9 mouse cellular contexts compared by ENCODE assay signal in genomic region chr6:116198173-116198572, GRCm38 (mm10). TPM values are rescaled to one million over a fixed set of nuclear protein-coding genes. Genes with fewer than 3 reads are reported as not detected.
DNase-seq lines count a peak whose midpoint lies in the region; ATAC-seq and TF ChIP-seq lines count a peak whose summit lies in the region.
"Had no signal": no experiment of that assay in that cellular context is flagged by ENCODE, and none has a peak within 500 bp of the region (broad histone marks: within the 10 kb centered on the region; RNA-seq: fewer than 3 reads in every experiment).

No protein-coding gene starts in this region.

- in situ Hi-C loops in Patski (cut with MboI; ENCODE audit: low pct_unique_long_range_greater_than_20kb), result no loop called here

- no peaks in the 10 kb centered on the region for H3K36me3 ChIP-seq in kidney, adult 2 months (ENCODE audit: control insufficient read depth, insufficient read depth, low read length)
- no peaks in the 10 kb centered on the region for H3K36me3 ChIP-seq in kidney, embryonic 16.5 days (ENCODE audit: insufficient read depth, low read length)
- H3K36me3 ChIP-seq: heart, embryonic 13.5 days; midbrain, embryonic 12.5 days had no signal

- DNase-seq in kidney, adult 2 months, result peak; percentile 45
- peak; percentile 21 to 28 for DNase-seq in CD8-positive naive resting alpha-beta T cell, adult 2 months (ENCODE audit: low read depth in 2 of 2, low spot score in 2 of 2)
- no peak for DNase-seq in Patski (ENCODE audit: low read depth, low spot score)
- peak; percentile 75 for DNase-seq in induced T-regulatory cell, adult 2 months (ENCODE audit: low read depth)
- DNase-seq in thymus, postnatal 14 days, result peak; percentile 39
- DNase-seq in gastrocnemius, postnatal 25 days, result no peak

- H3K4me1 ChIP-seq in kidney, adult 2 months (ENCODE audit: control insufficient read depth, insufficient read depth, low read length), result peaks cover 3% of the 10 kb centered on the region; the same call in 1 of the 2 replicates
- 0 out of 2 replicates have a peak, but pooled peaks cover 5% of the 10 kb centered on the region for H3K4me1 ChIP-seq in kidney, embryonic 16.5 days (ENCODE audit: insufficient read depth, low read length)

- H3K9ac ChIP-seq in kidney, embryonic 16.5 days (replicated peaks; ENCODE audit: low read length), result no peak overlapping the region
- H3K9ac ChIP-seq: heart, embryonic 13.5 days; midbrain, embryonic 12.5 days had no signal

- peak; percentile 69 for TF ChIP-seq CTCF in kidney, adult 2 months (conservative IDR thresholded peaks at IDR 0.05; ENCODE audit: insufficient read depth, insufficient read length, low read depth, low read length)
- TF ChIP-seq CTCF in Patski (IDR thresholded peaks at IDR 0.05), result peak; percentile 77

- no peak for TF ChIP-seq POLR2A in kidney, adult 2 months (IDR thresholded peaks at IDR 0.05; ENCODE audit: low read depth, low read length)

- no peak for ATAC-seq in kidney, embryonic 16.5 days (ENCODE audit: low FRiP score, low TSS enrichment)
- no peak for ATAC-seq in Patski

- H3K9me3 ChIP-seq in kidney, embryonic 16.5 days (ENCODE audit: low read length), result no peaks in the 10 kb centered on the region
- H3K9me3 ChIP-seq: heart, embryonic 13.5 days; midbrain, embryonic 12.5 days had no signal

- WGBS in kidney, adult 2 months, result 35% methylated on average over 3 of the region's 3 CpGs
- WGBS in kidney, embryonic 16.5 days, result 31% methylated on average over 3 of the region's 3 CpGs

- CTCF ChIA-PET in Patski (lab: Charles Lee), result interaction anchor here (0.6 to 2.5 kb wide), 10 partner anchors 10 to 372 kb away, joined by 3 to 13 read pairs (median 4); partner anchors contain the start of gene Washc2

- no peaks in the 10 kb centered on the region for H3K27me3 ChIP-seq in kidney, adult 2 months (replicated peaks; ENCODE audit: control insufficient read depth, insufficient read depth, low read length)
- no peaks in the 10 kb centered on the region for H3K27me3 ChIP-seq in kidney, embryonic 16.5 days (ENCODE audit: insufficient read depth, low read length)
- H3K27me3 ChIP-seq in Patski, result no peaks in the 10 kb centered on the region
- H3K27me3 ChIP-seq: midbrain, embryonic 12.5 days had no signal

- no peak overlapping the region for H3K4me2 ChIP-seq in kidney, embryonic 16.5 days (replicated peaks; ENCODE audit: low read depth, low read length)
- H3K4me2 ChIP-seq: heart, embryonic 13.5 days; midbrain, embryonic 12.5 days had no signal

- no peak overlapping the region for H3K4me3 ChIP-seq in kidney, adult 2 months (ENCODE audit: insufficient read depth, low read depth, low read length)
- no peak overlapping the region for H3K4me3 ChIP-seq in kidney, embryonic 16.5 days (ENCODE audit: low read length)
- H3K4me3 ChIP-seq: heart, embryonic 13.5 days; midbrain, embryonic 12.5 days had no signal

- POLR2A ChIA-PET in Patski (lab: Charles Lee), result interaction anchor here (0.6 kb wide), 1 partner anchor 49 kb away, joined by 3 read pairs; no protein-coding TSS in a partner anchor

- no peak overlapping the region for H3K27ac ChIP-seq in kidney, adult 2 months (ENCODE audit: insufficient read depth, low read depth, low read length)
- no peak overlapping the region for H3K27ac ChIP-seq in kidney, embryonic 16.5 days (ENCODE audit: low read length)
- H3K27ac ChIP-seq: heart, embryonic 13.5 days; midbrain, embryonic 12.5 days had no signal

RNA-seq across cellular contexts. Expression of gene Tmcc1, which starts 4.9 kb away (rescaled TPM):
- 8.6 and 10.1 TPM in 2 replicates for polyA plus RNA-seq in kidney, adult 2 months (2012; rRNA removed)
- polyA plus RNA-seq in kidney, embryonic 16.5 days (2015; fragmentation: Nextera tagmentation; extraction: Ambion mirVana), result 10.6 and 20.6 TPM in 2 replicates
- polyA plus RNA-seq in Patski (2021), result 24.3 TPM
- 10 to 100 TPM; 34.4 to 48.0 TPM for total RNA-seq in gastrocnemius, postnatal 25 days (2021)

RNA-seq across cellular contexts. Expression of gene Washc2, which starts 9.7 kb away (rescaled TPM):
- polyA plus RNA-seq in kidney, adult 2 months (2012; rRNA removed), result 54.8 and 61.9 TPM in 2 replicates
- 58.2 and 59.7 TPM in 2 replicates for polyA plus RNA-seq in kidney, embryonic 16.5 days (2015; fragmentation: Nextera tagmentation; extraction: Ambion mirVana)
- 92.9 TPM for polyA plus RNA-seq in Patski (2021)
- total RNA-seq in gastrocnemius, postnatal 25 days (2021), result 10 to 100 TPM; 20.6 to 21.7 TPM

Comparison
In these comparisons a context has a peak if more than half of its experiments do, and no peak if none do; other contexts are left out.
1. DNase-seq: peak in kidney, adult 2 months (single experiment), CD8-positive naive resting alpha-beta T cell, adult 2 months (2 of 2), induced T-regulatory cell, adult 2 months (single experiment) and thymus, postnatal 14 days (single experiment); none in Patski (single experiment) and gastrocnemius, postnatal 25 days (single experiment).